Mouse (Mus musculus) adrenal gland (tissue): ENCODE data around the gene Uba5.

Source experiments
- intact Hi-C: fragments of 180-260 bp; cut with DNase I; formaldehyde crosslinking; loops from one replicate; pipeline ENCODE4 v1.15.1; 2025
- long read RNA-seq, 2 experiments: library from polyadenylated mRNA; unstranded; transcript quantifications; one replicate each; pipeline ENCODE4 v2.0.0; 2020; ENCODE audit warnings: borderline replicate concordance in 1 of 2; ENCODE audit not compliant: insufficient replicate concordance in 1 of 2

Gene Uba5
- long read RNA-seq, experiment 1, transcript Uba5-201 (12 exons, 2,404 nt) = major isoform, 122 of 138 reads
- long read RNA-seq, experiment 1, partial matches to known transcripts = 9 of 138 reads
- long read RNA-seq, experiment 1, other reads (novel, unspliced or antisense) = 7 of 138 reads
- long read RNA-seq, experiment 2, transcript Uba5-201 (12 exons, 2,404 nt) = major isoform, 138 of 161 reads
- long read RNA-seq, experiment 2, partial matches to known transcripts = 18 of 161 reads
- long read RNA-seq, experiment 2, other reads (novel, unspliced or antisense) = 5 of 161 reads

- intact Hi-C loops = no loop called here
These were observed at the start of gene Uba5 for GRCm38 (mm10) chr9:104062430-104063243. TSS of gene Uba5 (minus strand) at chr9:104063134.

DNA sequence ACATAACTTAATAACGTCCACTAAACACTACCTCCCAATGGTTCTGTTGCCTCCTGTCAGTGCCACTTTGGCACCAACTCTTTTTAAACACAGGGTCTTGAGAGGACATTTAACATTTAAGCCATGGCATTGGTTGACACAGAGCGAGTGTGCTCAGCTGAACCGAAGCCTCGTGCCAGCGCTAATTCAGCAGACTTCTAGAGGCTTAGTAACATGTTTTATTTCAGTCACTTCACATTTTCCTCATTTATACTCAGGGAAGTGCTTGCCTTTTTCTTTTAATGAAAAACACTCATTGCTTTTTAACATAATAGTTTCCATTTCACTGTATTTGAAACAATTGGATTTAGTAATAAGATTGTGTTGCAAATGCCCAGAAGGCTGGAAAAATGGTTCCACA lies 46.2 kb upstream of the Uba5 start:
- intact Hi-C loops = no loop called here

DNA sequence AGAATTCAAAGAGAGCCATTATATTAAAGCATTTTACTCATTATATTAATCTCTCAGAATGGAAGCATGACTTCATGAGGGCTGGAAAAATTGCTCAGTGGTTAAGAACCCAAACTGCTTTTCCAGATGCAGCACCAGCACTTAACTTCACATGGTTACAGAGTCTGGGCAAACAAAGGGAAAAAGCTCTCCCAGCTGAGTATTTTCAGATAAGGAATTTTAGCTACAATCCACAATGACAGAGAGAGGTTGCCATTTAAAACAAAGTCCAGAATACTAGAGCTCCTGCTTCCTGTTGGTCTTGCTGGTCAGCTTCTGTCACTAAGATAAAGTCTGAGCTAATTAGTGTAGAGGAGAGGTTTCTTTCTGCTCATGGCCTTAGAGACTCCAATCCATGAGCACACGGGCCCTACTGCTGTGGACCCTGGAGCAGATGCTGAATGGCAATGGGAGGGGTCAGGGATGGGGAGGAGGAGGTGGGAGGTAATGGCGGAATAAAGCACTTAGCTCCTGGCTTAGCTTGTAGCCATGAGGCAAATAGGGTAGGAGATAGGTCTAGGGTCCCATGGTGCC lies 45.7 kb upstream of the Uba5 start:
- intact Hi-C loops = no loop called here

DNA sequence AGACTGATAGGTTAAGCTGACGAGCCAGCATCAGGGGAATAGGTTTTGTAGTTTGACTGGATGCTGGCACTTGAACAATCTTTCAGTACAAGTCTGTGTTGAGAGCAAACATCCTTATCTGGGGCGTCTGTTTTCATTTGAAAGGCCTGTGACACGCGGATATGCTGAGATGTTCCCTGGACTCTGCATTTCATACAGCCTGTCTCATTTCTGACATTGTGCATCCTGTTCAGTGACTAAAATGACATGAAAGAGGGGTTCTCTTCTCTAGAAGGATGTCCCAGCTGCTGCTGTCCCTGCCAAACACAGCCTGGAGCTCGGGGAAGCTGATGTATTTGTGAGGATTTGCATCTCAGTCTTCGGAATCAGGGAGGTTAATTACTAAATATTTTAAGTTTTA lies 44.5 kb upstream of the Uba5 start:
- intact Hi-C loops = no loop called here

- intact Hi-C loops = no loop called here
These were observed 44.0 kb upstream of the Uba5 start for GRCm38 (mm10) chr9:104106930-104107329.

DNA sequence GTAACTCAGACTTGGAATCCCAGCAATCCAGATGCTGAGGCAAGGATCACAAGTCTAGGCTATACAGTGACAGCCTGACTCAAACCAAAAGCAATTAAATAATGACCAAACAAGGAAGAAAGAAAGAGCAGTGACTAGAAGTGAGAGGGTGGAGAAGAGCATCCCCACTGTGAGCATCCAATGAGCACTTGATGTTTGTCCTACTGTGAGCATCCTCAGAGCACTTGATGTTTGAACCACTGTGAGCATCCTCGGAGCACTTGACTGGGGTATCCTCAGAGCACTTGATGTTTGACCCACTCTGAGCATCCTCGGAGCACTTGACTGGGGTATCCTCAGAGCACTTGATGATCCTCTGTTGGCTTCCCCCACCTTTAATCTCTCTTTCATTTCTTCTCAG lies 42.1 kb upstream of the Uba5 start:
- intact Hi-C loops = no loop called here

DNA sequence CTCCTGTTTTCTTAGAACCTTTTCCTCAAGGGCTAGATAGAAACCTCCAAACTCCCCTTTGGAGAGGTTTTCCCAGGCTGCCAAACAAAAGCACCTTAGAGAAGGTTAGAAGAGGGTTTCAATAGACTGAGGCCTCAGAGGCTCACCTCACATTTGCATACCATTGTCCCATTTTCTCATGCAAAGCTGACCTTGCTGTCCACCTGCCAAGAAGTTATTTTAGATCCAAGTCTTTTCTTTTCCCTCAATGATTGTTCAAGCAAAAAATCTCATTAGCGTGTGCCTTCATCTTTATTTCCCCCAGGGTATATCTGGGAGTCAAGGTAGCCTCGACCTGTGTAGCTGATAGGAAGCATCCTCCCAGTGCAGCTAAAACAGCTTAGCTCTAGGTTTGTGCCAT lies 40.0 kb upstream of the Uba5 start:
- intact Hi-C loops = no loop called here

- intact Hi-C loops = no loop called here
These were observed 39.4 kb upstream of the Uba5 start for GRCm38 (mm10) chr9:104102301-104102700.

- intact Hi-C loops = no loop called here
These were observed 38.5 kb upstream of the Uba5 start for GRCm38 (mm10) chr9:104101458-104101857.

- intact Hi-C loops = no loop called here
These were observed 37.9 kb upstream of the Uba5 start for GRCm38 (mm10) chr9:104100822-104101221.

DNA sequence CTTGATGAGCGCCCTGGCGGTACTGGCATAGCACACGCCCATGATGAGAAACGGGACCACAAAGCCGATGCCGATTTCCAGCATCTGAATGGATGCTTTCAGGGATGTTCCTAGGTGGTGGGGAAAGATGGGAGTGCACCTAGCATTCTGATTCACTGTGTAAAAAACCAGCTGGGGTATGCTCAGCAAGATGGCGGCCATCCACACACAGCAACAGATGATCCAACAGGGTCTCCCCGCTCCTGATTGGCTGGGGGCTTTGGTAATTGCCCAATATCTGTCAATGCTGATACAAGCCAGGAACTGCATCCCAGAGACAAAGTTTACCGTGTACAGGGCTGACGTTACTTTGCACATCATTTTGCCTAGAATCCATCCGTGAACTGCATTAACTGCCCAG lies 36.1 kb upstream of the Uba5 start:
- intact Hi-C loops = no loop called here

DNA sequence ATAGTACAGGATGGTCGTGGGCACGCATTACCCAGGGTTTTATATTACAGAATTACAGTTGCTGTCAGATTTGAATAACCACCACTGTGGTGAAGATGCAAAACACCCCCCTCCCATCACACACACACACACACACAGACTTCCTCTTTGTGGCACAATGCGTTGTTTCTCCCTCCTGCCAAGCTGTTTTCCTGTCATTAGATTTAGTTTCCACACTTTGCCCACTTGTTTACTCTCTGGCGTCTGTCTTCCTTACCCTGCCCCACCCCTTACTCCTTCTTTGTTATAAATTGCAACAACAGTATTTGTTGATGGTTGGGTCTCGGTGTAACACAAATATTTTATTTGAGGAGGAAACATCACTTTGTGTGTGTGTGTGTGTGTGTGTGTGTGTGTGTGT lies 35.3 kb upstream of the Uba5 start:
- intact Hi-C loops = no loop called here

DNA sequence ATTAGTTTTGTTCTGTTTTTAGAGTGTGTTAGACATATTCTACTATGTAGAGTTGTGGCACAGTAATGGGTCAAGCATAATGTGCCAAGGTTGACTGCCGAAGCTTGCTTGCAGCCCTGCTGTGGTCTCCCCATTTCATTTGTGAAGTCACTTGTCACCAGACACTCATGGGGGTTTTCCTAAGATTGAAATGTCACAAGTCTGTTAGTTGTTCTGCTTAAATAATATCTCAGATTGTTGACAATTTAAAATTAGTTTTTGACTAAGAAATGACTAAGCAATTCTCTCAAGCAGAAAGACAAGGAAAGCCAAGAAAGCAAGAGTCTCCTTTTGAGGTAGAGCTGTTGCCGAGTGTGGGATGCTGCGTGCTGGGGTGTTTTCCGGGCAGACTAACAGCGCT lies 30.0 kb upstream of the Uba5 start:
- intact Hi-C loops = no loop called here

- intact Hi-C loops = no loop called here
These were observed 25.6 kb upstream of the Uba5 start for GRCm38 (mm10) chr9:104088555-104088954.

- intact Hi-C loops = no loop called here
These were observed 22.9 kb upstream of the Uba5 start for GRCm38 (mm10) chr9:104085730-104086429.

DNA sequence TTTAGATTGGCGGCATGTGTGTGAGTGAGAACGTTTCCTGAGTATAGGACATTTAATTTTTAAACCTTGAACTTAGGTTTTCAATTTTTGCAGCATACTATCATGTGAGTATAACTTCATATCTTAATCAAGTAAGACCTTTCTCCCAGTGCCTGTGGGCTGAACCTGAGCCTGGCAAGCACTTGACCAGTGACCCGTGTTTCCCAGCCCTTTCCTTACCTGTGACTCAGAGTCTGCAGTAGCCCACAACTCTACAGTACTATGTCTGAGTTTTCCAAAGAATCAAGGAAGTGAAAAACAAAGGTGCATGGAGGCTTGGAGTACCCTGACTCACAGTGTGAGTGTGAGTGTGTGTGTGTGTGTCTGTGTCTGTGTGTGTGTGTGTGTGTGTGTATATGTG lies 17.1 kb upstream of the Uba5 start:
- intact Hi-C loops = no loop called here

- intact Hi-C loops = loop anchor here (10.0 kb wide), 1 partner anchor 95 kb away; no protein-coding TSS in a partner anchor
These were observed 16.4 kb upstream of the Uba5 start for GRCm38 (mm10) chr9:104079379-104079778.

GRCm38 (mm10) chr9:104078780-104079179 lies 15.8 kb upstream of the Uba5 start:
- intact Hi-C loops = loop anchor here (10.0 kb wide), 1 partner anchor 96 kb away; no protein-coding TSS in a partner anchor

DNA sequence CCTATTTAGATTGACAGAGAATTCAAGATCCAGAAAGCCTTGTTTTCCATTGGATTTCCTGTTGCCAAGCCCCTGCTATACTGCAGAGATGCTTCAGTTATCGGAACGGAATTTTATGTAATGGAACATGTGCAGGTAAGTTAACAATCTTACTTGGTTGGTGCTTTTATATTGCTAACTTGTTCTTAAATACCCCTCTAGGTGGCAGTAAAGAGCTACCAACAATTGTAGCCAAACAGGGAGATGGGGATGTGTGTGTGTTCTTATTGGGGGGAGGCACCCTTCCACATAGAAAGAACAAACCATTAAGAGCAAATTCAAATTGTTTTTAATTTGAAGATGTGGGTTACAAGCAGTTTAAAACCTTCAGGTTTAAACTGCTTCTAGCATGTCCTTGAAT lies 12.9 kb upstream of the Uba5 start:
- intact Hi-C loops = loop anchor here (10.0 kb wide), 1 partner anchor 99 kb away; no protein-coding TSS in a partner anchor

- intact Hi-C loops = loop anchor here (10.0 kb wide), 1 partner anchor 104 kb away; no protein-coding TSS in a partner anchor
These were observed 8.1 kb upstream of the Uba5 start for GRCm38 (mm10) chr9:104070863-104071604.

DNA sequence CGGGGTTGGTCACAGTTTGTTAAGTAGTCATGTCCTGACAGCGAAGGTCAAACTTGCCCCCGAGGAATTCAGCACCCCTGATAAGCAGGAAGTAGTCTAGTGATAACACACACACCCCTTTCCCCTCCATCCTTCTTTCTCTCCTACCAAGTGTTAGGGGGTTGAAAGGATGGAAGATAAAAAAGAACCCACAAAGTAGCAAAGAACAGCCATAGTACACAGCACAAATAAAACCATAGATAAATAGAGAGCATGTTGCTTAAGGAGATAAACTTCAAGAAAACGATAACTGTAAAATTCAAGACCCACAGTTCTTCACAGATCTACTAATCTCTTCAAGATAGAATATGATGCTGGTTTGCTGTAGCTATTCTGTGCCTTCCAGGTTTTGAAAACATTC lies 7.3 kb upstream of the Uba5 start:
- intact Hi-C loops = loop anchor here (10.0 kb wide), 1 partner anchor 105 kb away; no protein-coding TSS in a partner anchor
